Mouse (Mus musculus): ENCODE measurements around the gene Dhrs7b. TPM values are rescaled to one million over a fixed set of nuclear protein-coding genes. Genes with fewer than 3 reads are reported as not detected.
"Not testable (repeated sequence)": the region's sequence is repeated elsewhere in the genome, so short reads cannot be mapped to it uniquely, and the experiment has no call there.

Gene Dhrs7b
- polyA plus RNA-seq, 3 experiments from 2014 or later, result 16.1 to 20.6 (median 19.2) TPM

- ATAC-seq, result no peak
Observed at GRCm38 (mm10) chr11:60841467-60842200, 11.2 kb downstream of the Dhrs7b start.

- ATAC-seq, result no peak
Observed at GRCm38 (mm10) chr11:60843412-60843811, 13.0 kb downstream of the Dhrs7b start.

- ATAC-seq, result no peak
Observed at GRCm38 (mm10) chr11:60845415-60845814, 15.0 kb downstream of the Dhrs7b start.

- no peak for ATAC-seq
Observed at GRCm38 (mm10) chr11:60856587-60856986, 26.2 kb downstream of the Dhrs7b start.

- no peak for ATAC-seq
Observed at GRCm38 (mm10) chr11:60861993-60862392, 31.6 kb downstream of the Dhrs7b start.

- ATAC-seq, result no peak
Observed at GRCm38 (mm10) chr11:60863196-60863595, 32.8 kb downstream of the Dhrs7b start.

- ATAC-seq, result no peak
Observed at GRCm38 (mm10) chr11:60864166-60864565, 33.7 kb downstream of the Dhrs7b start.

- ATAC-seq, result no peak
Observed at GRCm38 (mm10) chr11:60864916-60865315, 34.5 kb downstream of the Dhrs7b start.

GRCm38 (mm10) chr11:60866021-60866420, 35.6 kb downstream of the Dhrs7b start:
- no peak for ATAC-seq

GRCm38 (mm10) chr11:60867456-60867855, 37.0 kb downstream of the Dhrs7b start:
- ATAC-seq, result no peak

GRCm38 (mm10) chr11:60867904-60868303, 37.5 kb downstream of the Dhrs7b start:
- ATAC-seq, result no peak

GRCm38 (mm10) chr11:60869471-60869870, 39.0 kb downstream of the Dhrs7b start:
- ATAC-seq, result not testable (repeated sequence)

- ATAC-seq, result no peak
Observed at GRCm38 (mm10) chr11:60871409-60871808, 41.0 kb downstream of the Dhrs7b start.

- peak; percentile 51 for ATAC-seq
Observed at GRCm38 (mm10) chr11:60873101-60873500, 42.7 kb downstream of the Dhrs7b start.

GRCm38 (mm10) chr11:60878056-60878612, 47.7 kb downstream of the Dhrs7b start:
- ATAC-seq, result peak; percentile 19

GRCm38 (mm10) chr11:60878675-60879294, 48.4 kb downstream of the Dhrs7b start, which contains the start of gene Tmem11:
TSS of gene Tmem11 (minus strand) at chr11:60879272.
- ATAC-seq, result peak; percentile 97

- peak; percentile 55 for ATAC-seq
Observed at GRCm38 (mm10) chr11:60879423-60879822, 49.0 kb downstream of the Dhrs7b start.

GRCm38 (mm10) chr11:60880559-60880958, 50.1 kb downstream of the Dhrs7b start:
- ATAC-seq, result no peak

GRCm38 (mm10) chr11:60882386-60882785, 52.0 kb downstream of the Dhrs7b start:
- no peak for ATAC-seq

- ATAC-seq, result not testable (repeated sequence)
Observed at GRCm38 (mm10) chr11:60886986-60887385, 56.6 kb downstream of the Dhrs7b start.

GRCm38 (mm10) chr11:60889861-60890260, 59.4 kb downstream of the Dhrs7b start:
- no peak for ATAC-seq

GRCm38 (mm10) chr11:60890286-60890685, 59.9 kb downstream of the Dhrs7b start:
- no peak for ATAC-seq

- ATAC-seq, result no peak
Observed at GRCm38 (mm10) chr11:60890744-60891143, 60.3 kb downstream of the Dhrs7b start.

- ATAC-seq, result no peak
Observed at GRCm38 (mm10) chr11:60895915-60896314, 65.5 kb downstream of the Dhrs7b start.

All from inflammation-experienced regulatory T-cells, adult 6 months (primary cell).